Mouse (Mus musculus) bone marrow macrophage, adult 2 months (primary cell): Measurements from ENCODE around the gene Cnmd. TPM values are rescaled to one million over a fixed set of nuclear protein-coding genes. Genes with fewer than 3 reads are reported as not detected.

Experiments used
- H3K27ac ChIP-seq: 2 replicates; pipeline ENCODE4 v1.5.1; 2012; ENCODE audit warnings: low read depth, low read length; ENCODE audit not compliant: insufficient read depth
- H3K4me1 ChIP-seq: 2 replicates; pipeline ENCODE4 v1.6.1; 2012; ENCODE audit warnings: low read length; ENCODE audit not compliant: control insufficient read depth, insufficient read depth
- H3K4me3 ChIP-seq: 2 replicates; pipeline ENCODE4 v1.5.1; 2012; ENCODE audit warnings: mild to moderate bottlenecking, low read length, moderate library complexity; ENCODE audit not compliant: insufficient read depth
- CTCF ChIP-seq: IDR thresholded peaks from 2 replicates; pipeline ENCODE4 v1.5.1; 2012; ENCODE audit warnings: low read depth, mild to moderate bottlenecking, low read length, moderate library complexity
- POLR2A ChIP-seq: IDR thresholded peaks from 2 replicates; pipeline ENCODE4 v1.6.1; 2012; ENCODE audit warnings: mild to moderate bottlenecking, low read depth, low read length, borderline replicate concordance
- polyA plus RNA-seq: library from polyadenylated mRNA; stranded (reverse); fragments of >200 nt; gene quantifications from 2 replicates; pipeline ENCODE4 v1.2.4, GENCODE M21; 2012; ENCODE audit not compliant: missing spikeins, insufficient read depth, insufficient read length

Cnmd gene
- polyA plus RNA-seq, 1 experiment: not detected

DNA sequence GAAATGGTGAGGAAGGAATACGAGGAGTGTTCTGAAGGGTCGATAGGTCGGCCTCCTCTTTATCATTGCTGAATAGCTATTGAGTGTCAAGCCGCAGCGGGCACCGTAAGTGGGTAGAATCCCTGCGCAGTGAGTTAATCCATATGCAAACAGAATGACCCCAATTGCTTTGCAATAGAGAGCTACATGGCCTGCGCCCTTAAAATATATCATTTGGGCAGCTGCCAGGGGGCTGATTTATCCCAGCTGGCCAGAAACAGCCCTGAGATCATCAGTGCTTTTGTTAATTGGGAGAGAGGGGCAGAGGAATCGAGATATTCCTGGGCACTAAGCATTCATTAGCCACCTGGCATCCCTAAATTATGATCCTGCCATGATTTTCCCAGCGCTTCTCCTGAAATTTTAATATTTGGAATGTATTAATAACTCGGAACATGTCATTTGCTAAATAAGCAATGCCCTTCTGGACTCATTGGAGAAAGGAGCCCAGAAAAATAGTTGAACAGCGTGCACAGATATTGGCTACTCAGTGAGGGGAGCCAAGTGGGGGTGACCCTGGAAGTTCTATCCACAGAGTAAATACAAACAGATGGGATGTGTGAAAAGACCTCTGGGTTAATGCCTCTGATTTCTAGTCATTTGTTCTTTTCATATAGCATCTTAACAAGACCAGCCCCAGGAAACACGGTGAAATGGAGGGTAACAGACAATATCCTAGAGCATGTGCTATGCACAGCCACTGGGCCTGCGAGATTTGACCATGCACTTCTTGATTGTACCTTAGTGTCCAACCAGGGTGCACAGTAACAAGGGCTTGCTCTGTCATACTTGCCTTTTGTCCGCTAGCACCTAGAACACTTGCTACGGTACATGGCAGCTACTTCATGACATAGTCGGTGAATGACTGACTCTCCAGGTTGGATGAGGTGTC, 11.4 kb upstream of the Cnmd start:
- Histone ChIP-seq H3K27ac (no peak overlapping the region), H3K4me1 (no peaks in the 10 kb centered on the region), H3K4me3 (no peak overlapping the region)
- no peak for TF ChIP-seq POLR2A
- no peak for TF ChIP-seq CTCF

GRCm38 (mm10) chr14:79672567-79672966, 10.6 kb upstream of the Cnmd start:
- Histone ChIP-seq H3K4me1 (no peaks in the 10 kb centered on the region), H3K27ac (no peak overlapping the region), H3K4me3 (no peak overlapping the region)
- TF ChIP-seq POLR2A: no peak
- TF ChIP-seq CTCF: no peak

DNA sequence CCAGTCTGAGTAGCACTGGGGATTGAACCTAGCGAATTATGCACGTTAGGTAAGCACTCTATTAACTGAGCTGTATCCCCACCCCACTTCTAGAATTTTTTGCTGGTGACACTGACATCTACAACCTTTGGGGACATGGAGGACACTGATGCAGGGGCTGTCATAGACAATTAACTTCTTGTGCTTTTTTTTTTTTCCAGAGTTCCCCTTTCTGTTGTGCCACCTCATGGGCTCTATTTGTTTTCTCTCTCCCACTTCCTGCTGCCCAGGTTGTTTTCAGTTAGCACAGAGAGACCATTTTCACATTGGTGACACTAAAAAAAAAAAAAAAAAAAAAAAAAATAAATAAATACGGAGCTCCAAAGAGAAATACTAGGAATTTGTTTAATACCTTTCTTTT, 9.0 kb upstream of the Cnmd start:
- no peak overlapping the region for H3K27ac ChIP-seq
- no peaks in the 10 kb centered on the region for H3K4me1 ChIP-seq
- TF ChIP-seq POLR2A (no peak), CTCF (no peak)
- H3K4me3 ChIP-seq: no peak overlapping the region

- H3K4me3 ChIP-seq: peak overlapping the region; percentile 46
- no peaks in the 10 kb centered on the region for H3K4me1 ChIP-seq
- no peak for TF ChIP-seq POLR2A
- TF ChIP-seq CTCF: no peak
- H3K27ac ChIP-seq: no peak overlapping the region
Observed at GRCm38 (mm10) chr14:79661005-79661917, 709 bp downstream of the Cnmd start.

- Histone ChIP-seq H3K27ac (no peak overlapping the region), H3K4me3 (no peak overlapping the region), H3K4me1 (no peaks in the 10 kb centered on the region)
- TF ChIP-seq CTCF (no peak), POLR2A (no peak)
Observed at GRCm38 (mm10) chr14:79660467-79660866, 1.5 kb downstream of the Cnmd start.

DNA sequence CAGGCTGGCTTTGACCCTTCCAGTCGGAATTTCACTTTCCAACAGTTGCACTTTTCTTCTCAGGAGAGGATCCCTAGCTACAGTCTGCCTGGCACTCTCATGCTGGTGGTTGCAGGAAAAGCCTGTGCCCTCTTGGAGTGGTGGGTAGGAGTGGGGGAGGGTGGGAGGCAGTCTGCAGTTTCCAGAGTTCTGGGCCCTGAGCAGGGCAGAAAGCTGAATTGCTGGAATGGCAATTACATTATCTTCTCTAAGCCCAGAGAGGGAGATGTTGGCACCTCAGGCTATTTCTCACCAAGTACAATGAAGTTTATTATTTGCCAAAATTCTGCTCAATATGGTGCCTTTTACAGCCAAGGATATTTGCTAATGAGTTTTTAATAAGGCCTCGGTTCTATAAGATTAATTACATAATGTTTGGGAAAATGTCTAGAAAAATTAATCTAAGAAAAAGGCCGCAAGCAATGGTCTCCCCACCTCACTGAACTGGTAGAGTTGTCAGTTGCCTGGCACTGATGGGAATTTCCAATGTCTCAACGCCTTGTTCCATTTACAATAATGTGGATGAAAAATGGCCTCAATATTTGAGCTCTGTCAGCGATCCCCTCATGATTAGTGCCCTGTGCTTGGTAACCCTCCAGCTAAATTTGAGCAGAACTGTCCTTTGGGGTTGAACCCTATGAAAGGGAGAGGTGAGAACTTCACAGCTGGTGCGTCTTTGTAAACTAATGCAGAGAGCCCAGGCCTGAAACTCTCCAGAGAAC, 3.0 kb downstream of the Cnmd start:
- TF ChIP-seq CTCF (no peak), POLR2A (no peak)
- Histone ChIP-seq H3K27ac (no peak overlapping the region), H3K4me3 (no peak overlapping the region), H3K4me1 (no peaks in the 10 kb centered on the region)

- no peak overlapping the region for H3K4me3 ChIP-seq
- H3K27ac ChIP-seq: no peak overlapping the region
- H3K4me1 ChIP-seq: no peaks in the 10 kb centered on the region
- TF ChIP-seq POLR2A: no peak
- TF ChIP-seq CTCF: no peak
Observed at GRCm38 (mm10) chr14:79658286-79658685, 3.7 kb downstream of the Cnmd start.

DNA sequence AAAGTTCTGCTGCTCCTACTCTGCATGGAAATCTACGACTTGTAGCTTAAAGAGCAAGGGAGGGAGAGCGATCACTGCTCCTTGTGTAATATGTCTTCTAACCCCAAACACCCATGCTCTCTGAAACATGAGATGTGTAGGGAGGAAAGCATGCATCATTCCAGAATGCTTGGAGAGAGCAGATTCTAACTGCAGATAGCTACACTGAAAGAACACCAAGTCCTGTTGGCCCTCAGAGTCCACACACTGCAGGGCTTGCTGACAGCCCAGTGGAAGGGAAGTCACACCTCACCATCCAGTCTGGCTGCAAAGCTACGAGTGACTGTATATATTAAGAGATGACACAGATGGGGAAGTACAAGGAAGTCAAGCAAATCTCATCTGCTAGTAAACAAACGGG, 9.3 kb downstream of the Cnmd start:
- H3K27ac ChIP-seq: no peak overlapping the region
- H3K4me1 ChIP-seq: no peaks in the 10 kb centered on the region
- TF ChIP-seq CTCF: no peak
- TF ChIP-seq POLR2A: no peak
- H3K4me3 ChIP-seq: no peak overlapping the region

- Histone ChIP-seq H3K4me1 (no peaks in the 10 kb centered on the region), H3K4me3 (no peak overlapping the region), H3K27ac (no peak overlapping the region)
- no peak for TF ChIP-seq CTCF
- TF ChIP-seq POLR2A: no peak
Observed at GRCm38 (mm10) chr14:79649680-79650079, 12.3 kb downstream of the Cnmd start.

DNA sequence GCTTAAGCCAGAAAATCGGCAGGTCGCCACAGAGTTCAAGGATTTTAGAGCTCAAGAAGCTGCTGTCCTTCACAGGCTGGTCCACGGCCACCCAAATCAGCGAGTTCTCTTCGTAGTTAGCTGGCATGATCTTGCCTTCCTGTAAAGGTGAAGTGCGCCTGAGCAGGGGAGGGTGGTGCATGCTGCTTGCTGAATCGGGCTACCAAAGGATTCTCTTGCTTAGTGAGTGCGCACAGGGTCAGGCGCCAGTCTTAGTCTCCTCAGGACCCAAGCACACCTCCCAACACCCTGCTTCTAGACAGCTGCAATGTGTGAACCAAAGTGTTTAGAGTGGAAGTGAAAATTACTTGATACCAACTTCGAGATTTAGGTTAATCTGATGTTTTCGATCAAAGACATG, 16.6 kb downstream of the Cnmd start:
- Histone ChIP-seq H3K4me3 (no peak overlapping the region), H3K4me1 (no peaks in the 10 kb centered on the region), H3K27ac (no peak overlapping the region)
- no peak for TF ChIP-seq POLR2A
- no peak for TF ChIP-seq CTCF
